Mouse (Mus musculus) adrenal gland, postnatal 10 days (tissue): ENCODE measurements around the gene Bckdha. TPM values are rescaled to one million over a fixed set of nuclear protein-coding genes. Genes with fewer than 3 reads are reported as not detected.

Source experiments
- DNase-seq: peaks from one replicate; pipeline ENCODE4 v3.0.0; 2021; ENCODE audit warnings: mixed read lengths
- total RNA-seq, 2 experiments: library from RNA; stranded (reverse); gene quantifications; 2 replicates each; pipeline ENCODE4 v1.2.3; 2021

Bckdha gene
- total RNA-seq, 2 experiments from 2014 or later: 251 to 252 TPM

GRCm38 (mm10) chr7:25611501-25611900 is 47.3 kb downstream of the Bckdha start:
- DNase-seq: no peak

GRCm38 (mm10) chr7:25610056-25610455 is 48.7 kb downstream of the Bckdha start:
- DNase-seq: no peak

DNA sequence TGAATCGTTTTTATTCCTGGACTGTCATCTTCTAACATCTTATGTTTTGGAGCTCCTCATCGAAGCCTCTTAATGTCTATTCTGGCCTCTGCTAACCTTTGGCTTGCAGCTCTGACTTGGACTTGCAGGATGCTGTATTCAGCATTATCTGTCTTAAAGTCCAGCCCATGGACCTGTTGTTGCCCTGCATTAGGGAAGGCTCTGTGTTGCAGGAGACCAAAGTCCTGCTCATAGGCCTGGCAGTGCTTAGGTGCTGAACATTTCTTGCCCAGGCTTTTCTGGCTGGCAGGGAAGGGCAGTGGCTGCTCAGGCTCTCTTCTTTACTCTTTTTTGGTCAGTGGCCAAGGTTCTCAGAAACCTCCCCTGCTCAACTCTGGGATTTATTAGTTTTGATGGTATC is 51.6 kb downstream of the Bckdha start:
- no peak for DNase-seq

DNA sequence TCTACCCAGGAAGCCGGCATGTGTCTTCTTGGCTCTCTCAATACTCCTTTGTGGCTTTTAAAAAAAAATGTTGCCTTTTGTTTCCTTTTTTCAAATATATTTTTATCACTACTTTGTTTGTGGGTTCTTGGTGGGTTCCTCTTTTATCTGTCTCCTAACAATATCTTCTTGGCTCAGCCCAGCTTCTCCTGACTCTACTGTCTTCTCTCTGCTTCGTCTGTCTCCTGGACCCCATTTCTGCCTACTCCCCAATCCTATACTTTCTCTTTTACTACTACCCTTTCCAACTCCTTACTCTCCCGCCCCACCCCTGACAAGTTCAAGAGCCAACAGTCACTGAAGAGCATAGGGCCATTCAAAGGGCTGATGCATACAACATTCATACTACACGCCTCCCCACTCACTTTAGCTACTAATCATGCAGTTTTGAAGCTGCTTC is 52.1 kb downstream of the Bckdha start:
- no peak for DNase-seq

- DNase-seq: no peak
Observed at GRCm38 (mm10) chr7:25601346-25601745, 57.4 kb downstream of the Bckdha start.

GRCm38 (mm10) chr7:25600666-25601065 is 58.1 kb downstream of the Bckdha start:
- DNase-seq: no peak

DNA sequence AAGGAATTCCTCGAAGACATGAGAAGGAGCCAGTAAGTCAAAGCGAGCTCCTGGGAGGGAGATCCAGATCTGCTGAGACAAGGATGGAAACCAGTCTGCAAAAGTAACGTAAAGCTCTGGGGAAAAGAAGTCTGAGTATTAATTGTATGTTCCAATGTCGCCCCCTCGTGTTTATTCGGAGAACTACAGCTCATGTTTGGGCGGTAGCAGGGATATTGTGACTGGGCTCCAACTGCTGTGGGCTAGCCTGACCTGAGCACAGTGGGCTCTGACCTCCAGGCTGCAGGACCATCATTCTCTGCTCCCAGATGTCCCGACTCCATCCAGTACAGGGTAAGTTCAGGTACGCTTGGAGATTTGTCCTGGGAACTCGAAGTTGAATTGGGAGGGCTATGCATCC is 59.1 kb downstream of the Bckdha start:
- peak; percentile 79 for DNase-seq

DNA sequence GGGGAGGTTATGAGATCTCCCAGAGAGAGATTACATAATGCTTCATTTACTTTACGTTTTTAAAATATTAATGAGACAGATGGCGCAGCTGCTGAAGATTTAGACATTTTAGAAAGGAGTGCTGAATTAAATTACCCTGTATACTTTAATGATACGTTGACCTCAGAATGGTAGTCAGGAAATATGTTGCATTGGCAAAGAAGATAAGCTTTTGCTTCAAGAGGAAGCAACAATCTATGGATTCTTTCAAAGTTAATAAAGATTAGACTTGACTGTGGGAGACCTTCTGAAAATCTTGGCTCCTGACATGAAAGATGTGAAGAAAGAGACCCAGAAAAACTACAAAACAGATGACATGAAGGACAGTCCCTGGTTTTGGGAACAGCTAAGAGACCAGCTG is 64.9 kb downstream of the Bckdha start:
- no peak for DNase-seq

DNA sequence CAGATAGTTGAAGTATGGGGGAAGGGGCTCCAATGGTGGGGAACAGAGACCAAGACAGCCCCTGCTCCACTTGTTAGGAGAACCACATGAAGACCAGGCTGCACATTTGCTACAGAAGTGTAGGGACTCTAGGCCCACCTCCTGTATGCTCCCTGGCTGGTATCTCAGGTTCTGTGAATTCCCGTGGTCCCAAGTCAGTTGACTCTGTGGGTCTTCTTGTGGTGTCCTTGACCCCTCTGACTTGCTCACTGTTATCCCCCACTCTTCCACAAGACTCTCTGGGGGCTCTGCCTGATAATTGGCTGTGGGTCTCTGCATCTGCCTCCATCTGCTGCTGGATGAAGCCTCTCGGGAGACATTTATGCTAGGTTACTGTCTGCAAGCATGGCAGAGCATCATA is 67.6 kb downstream of the Bckdha start:
- DNase-seq: no peak

DNA sequence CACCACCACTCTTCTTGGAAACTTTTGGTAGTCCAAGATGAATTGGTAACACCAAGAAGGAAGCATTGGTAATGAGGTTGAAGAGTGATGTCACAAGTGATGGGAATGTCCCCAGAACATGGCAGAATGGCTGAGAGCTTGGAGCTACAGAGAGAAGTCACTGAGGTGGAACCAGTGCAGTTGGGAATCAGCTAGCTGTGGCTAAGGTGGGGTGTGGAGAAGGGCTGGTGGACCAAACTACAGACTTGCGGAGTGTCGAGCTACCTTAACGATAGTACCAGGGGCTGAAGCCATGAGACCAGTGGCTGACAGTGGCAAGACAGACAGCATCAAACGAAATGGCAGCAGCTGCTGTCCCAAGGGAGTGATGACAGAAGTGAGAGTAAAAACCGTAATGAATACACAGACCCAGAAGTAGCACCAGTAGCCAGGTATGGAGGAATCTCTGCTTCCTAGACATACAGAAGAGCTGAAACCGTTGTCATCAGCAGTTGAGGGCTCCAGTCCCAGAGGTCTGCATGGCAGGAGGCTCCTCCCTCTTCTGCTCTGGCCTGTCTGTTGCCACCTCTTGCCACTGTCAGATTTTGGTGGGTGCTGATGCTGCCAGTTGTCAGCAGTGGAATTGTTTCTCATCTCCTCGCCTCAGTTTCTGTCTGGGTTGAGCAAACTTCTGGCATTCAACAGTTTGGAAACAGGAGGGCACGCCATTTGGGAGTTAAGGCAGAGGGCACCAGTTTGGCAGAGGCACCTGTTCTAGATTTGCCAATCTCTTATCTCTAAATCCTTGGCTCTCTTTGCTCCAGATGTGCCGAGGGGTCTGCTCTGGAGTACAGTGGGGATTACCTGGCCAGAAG is 73.2 kb downstream of the Bckdha start:
- no peak for DNase-seq

DNA sequence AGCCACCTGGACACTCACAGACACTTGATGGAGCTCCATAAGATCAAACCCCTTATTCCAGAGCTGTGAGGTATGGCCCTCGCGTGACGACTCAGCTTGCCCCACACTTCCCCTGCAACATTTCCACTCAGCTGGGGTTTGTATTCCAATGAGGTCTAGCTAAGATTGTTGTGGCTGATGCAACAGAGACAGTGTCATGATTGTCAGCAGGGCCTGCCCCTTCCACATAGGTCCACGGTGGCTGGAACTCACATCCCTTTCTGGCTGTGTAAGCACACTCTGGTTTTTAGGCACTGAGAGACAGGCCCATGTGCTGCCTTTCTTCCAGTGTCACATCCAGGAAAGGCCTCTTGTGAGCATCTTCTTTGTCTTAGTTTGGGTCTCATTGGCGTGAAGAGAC is 74.1 kb downstream of the Bckdha start:
- DNase-seq: no peak

GRCm38 (mm10) chr7:25582301-25582810 is 76.4 kb downstream of the Bckdha start:
- DNase-seq: no peak

Other genes with a start within 250 kb of the Bckdha start
- gene Cxcl17, start 246.1 kb downstream of the Bckdha start, total RNA-seq: not detected
- 10 to 100 TPM; 16.0 to 21.7 TPM for gene Ceacam1, start 181.4 kb downstream of the Bckdha start, total RNA-seq
- 1 to 10 TPM; 2.0 to 3.4 TPM for gene Ceacam2, start 119.1 kb downstream of the Bckdha start, total RNA-seq
- not detected for gene Erich4, start 43.1 kb downstream of the Bckdha start, total RNA-seq
- 10 to 100 TPM; 36.2 to 51.7 TPM for gene Dmac2, start 39.6 kb downstream of the Bckdha start, total RNA-seq
- 1 to 10 TPM; 4.0 TPM for gene B3gnt8, start 32.3 kb downstream of the Bckdha start, total RNA-seq
- gene Exosc5, start 183 bp upstream of the Bckdha start, total RNA-seq: 10 to 100 TPM; 45.3 to 50.6 TPM
- gene Tmem91, start 16.2 kb upstream of the Bckdha start, total RNA-seq: 1 to 10 TPM in 1 of 2 experiments, under 1 TPM in 1; 0.90 to 1.9 TPM
- 10 to 100 TPM; 15.7 to 19.0 TPM for gene B9d2, start 21.8 kb upstream of the Bckdha start, total RNA-seq
- gene Tgfb1, start 28.0 kb upstream of the Bckdha start, total RNA-seq: 10 to 100 TPM; 48.7 to 49.6 TPM
- gene Ccdc97, start 60.1 kb upstream of the Bckdha start, total RNA-seq: 10 to 100 TPM; 40.4 to 46.1 TPM
- 100 to 1,000 TPM; 114 to 125 TPM for gene Hnrnpul1, start 95.8 kb upstream of the Bckdha start, total RNA-seq
- gene Axl, start 129.7 kb upstream of the Bckdha start, total RNA-seq: 10 to 100 TPM; 62.1 to 66.3 TPM
- 1 to 10 TPM; 3.2 to 3.9 TPM for gene Cyp2s1, start 157.9 kb upstream of the Bckdha start, total RNA-seq
- gene Cyp2b10, start 238.6 kb upstream of the Bckdha start, total RNA-seq: 10 to 100 TPM in 1 of 2 experiments, 1 to 10 TPM in 1; 1.4 to 12.6 TPM